Mouse (Mus musculus) gastrocnemius, adult 8-10 months (tissue): ENCODE results near the gene Ccdc136. TPM values are rescaled to one million over a fixed set of nuclear protein-coding genes. Genes with fewer than 3 reads are reported as not detected.

Experiments used
- DNase-seq, 2 experiments: peaks; one replicate each; pipeline ENCODE4 v3.0.0; 2022; ENCODE audit warnings: low spot score in 2 of 2
- total RNA-seq, 4 experiments: library from RNA; stranded (reverse); gene quantifications; 2 replicates each; pipeline ENCODE4 v1.2.4; 2022

The Ccdc136 gene
- total RNA-seq, 4 experiments from 2014 or later: 9.0 to 12.0 (median 10.2) TPM

DNA sequence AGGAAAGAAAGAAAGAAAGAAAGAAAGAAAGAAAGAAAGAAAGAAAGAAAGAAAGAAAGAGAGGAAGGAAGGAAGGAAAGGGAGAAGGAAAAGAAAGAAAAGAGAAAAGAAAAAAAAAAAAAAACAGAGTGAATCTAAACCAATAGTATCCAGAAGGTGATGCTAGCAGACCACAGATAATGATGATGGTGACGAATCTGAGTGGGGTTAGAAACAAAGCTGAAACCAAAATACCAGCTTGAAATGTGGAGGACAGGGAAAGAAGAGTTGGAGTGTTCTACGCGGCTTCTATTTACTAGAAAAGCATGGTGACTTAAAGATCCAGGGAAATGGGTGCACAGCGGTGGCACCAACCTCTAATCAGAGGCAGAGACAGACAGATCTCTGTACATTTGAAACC lies 4.3 kb upstream of the Ccdc136 start:
- no peak for DNase-seq

DNA sequence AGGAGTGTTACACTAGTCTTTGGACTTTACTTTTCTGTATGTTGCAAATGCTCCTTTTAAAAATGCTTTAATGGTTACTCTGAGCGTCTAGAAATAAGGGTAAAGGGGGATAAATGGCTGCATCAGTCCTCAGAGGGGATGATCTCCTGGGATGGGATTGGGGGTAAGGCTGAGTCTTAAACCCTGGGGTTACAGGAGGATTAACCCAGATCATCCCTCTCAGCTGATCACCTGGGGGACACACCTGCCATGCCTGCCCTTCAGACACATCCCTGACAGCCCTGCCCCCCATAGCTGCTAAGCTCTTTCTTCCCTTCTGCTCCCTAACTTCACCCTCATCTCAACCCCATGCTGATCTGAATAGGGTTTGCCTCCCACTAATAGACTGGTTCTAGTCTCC lies 1.8 kb upstream of the Ccdc136 start:
- DNase-seq: no peak

DNA sequence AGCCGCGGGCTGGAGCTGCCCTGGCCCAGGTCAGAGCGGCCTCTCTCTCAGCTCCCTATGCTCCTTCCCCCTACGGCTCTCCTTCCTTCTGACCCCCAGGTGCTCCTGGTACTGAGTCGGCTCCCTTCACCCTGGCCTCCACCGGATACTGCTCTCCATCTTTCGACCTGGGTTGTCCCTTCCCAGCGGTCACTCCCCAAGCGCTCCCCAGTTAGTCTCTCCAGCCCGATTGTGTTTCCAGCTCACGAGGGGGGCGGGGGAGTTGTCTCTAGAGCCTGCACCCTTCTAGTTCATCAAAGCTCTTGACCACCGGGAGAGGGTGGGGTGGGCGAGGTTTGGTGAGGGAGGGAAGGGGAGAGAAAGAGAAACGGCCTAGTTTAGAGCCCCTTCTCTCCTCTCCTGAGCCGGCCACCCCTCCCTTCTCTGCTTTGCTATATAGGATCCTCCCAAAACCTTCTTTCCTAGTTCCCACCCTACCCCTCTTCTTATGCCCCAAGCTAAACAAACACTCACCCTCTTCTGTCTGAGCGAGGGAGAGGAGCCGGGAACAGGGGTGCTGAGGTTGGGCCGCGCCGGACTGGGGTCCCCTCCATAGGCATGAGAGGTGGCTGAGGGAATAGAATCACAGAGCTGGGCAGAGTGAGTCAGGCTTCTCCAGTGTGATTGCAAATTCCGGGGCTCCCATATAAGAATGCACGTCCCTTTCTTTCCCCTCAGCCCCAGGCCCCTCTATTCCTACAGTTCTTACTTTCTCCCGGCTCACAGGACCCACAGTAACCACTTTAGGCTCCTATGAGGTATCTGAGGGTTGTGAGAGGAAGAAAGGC lies 818 bp downstream of the Ccdc136 start:
- DNase-seq: no peak

DNA sequence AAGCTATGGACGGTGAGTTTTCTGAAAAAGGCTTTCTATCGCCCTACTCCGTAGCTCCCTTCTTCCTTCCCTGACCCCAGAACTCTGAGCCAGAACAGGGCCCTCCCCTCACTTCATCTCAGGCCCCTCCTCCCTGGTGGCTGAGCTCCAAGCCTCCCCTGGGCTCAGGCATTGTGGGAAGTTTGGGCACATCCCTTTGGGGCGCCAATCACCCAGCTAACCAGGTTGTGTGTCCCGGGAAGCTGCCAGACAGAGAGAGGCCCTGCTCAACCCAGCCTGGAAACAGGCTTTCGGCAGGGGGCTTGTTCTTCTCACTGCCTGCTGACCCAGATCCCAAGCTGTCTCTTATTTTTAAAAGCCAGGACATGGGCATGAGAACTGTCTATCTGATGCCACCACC lies 1.5 kb downstream of the Ccdc136 start:
- no peak for DNase-seq

DNA sequence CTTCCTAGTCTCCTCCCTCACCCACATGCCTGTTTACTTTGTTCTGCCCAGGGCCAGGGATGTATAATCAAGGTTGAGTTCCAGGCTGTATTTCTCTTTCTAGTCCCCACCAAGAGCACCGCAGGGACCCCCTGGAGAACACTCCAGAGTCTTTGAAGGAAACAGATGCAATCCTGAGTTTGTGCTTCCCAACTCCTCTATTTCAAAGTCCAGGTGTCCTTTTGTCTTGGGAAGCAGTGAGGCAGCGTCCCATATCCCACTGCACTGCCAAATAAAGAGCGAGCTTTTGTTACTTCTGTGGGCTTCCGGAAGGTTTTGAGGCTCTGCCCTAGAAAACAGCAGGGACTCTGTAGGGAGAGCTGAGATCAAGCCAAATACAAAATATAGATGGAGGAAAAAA lies 3.7 kb downstream of the Ccdc136 start:
- no peak for DNase-seq

DNA sequence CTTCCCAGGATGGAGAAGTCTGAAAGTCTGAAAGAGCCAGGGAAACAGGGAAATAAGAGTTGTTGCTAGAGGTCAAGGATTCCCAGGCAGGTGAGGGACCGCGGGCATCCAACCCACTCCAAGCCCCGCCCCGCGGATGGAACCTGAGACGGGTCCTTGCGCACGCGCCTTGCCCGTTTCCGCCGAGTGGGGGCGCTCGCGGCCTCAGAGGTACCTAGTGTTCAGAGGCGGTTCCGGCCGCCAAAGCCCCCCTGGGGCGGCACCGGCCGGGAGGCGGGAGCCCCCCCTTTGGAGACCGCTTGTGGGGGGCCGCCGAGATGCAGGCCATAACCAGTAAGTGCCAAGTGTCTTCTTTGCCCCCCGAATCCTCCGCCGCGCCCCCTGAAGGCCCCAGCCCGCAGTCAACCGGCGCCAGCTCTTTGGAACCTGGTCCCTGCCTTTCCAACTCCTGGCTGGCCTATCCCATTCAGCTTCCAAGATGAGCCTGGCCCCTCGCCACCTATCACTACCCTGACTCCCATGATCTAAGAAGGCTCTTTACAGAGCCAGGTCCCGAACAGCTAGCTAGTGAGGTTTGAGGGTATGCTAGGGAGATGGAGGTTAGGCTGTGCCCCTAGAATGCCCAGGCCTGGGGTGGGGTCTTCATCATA lies 6.7 kb downstream of the Ccdc136 start:
- peak; percentile 35 to 60 for DNase-seq

DNA sequence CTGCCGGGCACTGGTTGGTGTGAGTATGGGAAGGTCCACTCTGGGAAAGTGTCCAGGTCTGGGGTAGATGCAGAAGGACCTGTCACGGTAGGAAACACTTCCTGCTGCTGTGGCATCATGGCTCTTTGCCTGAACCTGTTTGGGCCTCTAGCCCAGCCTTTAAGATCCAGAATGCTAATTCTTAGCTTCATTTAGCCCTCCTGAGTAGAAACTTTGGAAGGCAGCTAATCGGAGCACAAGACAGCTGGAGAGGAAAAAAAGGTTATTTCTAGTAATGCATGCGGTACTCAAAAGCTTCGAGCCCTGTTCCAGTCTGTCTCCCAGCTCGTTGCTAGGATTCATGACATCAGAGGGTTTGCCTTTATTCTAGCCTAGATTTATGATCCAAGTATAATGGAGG lies 10.3 kb downstream of the Ccdc136 start:
- no peak for DNase-seq

DNA sequence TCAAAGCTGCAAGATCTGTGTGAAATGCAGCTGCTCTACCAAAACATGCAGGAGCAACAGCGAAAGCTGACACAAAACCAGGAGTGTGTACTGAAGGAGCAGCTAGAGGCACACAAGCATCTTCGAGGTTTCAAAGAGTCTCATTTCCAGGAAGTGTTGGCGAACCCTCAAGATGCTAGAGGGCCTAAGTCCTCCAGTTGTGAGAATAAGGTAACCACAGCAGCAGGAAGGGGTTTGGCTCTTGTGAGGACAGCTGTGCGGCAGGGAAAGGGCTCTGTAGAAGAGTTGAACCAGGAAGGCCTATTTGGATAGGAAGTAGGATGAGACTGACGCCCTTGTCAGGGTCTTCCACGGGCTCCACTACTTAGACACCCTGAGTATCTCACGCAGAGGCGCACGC lies 19.3 kb downstream of the Ccdc136 start:
- DNase-seq: no peak

DNA sequence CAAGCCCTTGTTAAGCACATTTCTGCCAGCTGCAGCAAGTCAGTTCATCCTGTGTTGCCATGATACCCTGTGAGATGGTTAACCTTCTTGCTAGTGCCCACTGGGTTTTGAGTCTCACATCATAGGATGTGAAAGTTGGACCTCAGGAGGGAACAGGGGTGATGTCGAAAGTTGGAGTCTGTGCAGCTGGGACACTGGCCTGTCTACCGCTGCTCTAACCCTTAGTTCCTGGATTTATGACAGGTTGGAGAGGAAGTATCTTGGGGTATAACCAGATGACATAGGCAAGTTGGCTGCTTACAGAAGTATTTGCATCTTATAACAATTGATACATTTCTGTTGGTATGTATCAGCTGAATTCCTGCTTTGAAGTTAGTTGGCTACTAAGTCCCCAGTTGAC lies 24.5 kb downstream of the Ccdc136 start:
- no peak for DNase-seq

DNA sequence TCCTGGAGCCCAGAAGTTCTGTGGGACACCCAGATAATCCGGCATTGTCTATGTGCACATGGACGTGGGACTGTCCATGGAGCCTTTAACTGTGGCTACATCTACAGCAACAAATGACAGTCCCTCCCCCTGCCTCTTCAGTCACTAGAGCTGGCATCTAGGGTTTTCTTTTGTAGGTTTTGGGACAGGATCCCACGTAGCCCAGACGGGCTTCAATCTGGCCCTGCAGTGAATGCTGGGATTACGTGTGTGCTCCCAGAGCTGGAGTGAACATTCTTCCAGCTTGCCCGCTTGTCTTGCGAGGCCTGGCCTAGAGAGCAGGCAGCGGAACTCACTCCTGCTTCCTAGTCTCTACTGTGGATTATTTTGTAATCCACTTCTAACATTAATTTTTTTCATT lies 29.0 kb downstream of the Ccdc136 start:
- DNase-seq: no peak

DNA sequence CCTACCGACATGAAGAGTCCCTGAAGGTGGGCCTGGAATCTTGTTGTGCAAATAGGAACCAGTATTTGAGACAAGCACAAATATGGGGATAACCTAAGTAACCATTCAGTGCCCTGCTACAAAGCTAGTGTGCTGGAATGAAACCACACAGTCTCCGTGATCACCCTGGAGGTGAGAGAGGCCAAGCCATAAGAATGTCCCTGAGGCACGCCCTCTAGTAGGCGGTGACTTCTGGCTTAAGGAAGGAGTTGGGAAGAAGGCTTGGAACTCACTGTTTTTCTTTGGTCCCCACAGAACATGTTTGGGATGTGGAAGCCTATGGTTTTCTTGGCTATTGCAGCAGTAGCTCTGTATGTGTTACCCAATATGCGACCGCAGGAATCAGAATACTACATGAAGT lies 30.2 kb downstream of the Ccdc136 start:
- no peak for DNase-seq

DNA sequence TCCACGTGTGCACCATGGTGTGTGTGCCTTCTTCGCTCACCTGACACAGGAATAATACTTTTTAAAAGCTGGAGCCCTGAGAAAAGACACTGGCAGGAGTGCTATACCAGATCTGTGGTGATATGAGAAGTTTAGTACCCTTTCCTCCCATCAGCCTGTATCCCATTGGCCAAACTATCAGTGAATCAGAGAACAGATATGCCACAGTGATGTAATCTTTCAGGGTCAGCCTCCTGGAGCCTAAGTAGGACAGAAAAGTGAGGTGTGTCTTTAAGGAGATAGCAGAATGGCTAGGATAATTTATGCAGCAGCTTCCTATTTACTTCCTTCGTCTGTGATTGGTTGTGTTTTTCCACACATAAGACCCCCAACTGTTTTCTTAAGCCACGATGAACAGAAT lies 32.1 kb downstream of the Ccdc136 start:
- no peak for DNase-seq

DNA sequence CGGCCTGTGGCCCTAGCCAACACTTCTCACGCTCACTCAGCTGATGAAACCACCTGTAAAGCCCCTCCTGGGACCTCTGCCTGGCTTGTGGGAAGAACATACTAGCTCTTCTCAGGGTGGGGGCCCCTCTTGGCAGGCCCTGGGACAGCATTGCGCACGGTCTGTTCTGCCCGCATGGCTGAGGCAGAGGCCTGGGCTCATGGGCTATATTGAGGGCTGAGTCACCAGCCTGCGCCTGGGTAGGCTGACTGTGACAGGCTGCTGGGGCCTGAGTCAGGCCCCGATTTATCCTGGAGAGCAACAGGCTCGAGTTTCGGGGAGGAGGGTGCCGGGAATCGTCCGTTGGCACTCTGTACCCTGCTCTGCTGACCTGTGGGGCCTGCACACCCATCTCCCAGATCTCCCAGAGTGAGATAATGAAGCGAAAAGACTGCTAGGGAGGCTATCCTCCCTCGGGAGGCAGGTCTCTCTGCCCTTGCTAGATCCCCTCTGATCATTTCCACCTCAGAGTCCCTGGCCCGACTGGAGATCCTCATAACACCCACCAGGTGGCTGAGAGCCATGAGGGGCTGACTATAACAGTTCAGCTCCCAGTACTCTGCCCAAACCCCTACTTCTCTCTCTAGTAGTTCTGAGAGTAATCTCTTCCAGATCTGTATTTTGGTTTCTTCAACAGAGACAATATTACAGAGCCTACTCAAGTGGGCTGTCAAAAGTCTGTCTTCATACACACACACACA lies 34.7 kb downstream of the Ccdc136 start:
- DNase-seq: peak; percentile 80 to 84

DNA sequence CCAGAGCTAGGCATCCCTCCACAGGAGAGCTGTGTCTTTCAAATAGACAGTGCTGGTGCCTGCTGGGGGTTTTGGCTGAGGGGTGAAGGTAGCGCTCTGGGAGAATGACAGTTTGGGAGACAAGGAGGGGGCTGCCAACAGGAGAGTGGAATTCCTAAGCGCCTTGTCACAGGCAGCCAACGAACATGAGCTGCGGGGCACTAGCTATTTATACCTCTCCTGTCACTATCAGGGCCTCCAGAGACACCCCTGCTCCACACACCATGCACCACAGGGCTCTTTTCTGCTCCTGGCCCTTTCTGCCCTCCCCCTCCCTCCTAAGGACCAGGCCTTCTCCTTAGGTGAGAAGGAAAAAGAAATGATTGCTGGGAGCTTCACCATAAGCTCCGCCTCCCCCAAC lies 35.4 kb downstream of the Ccdc136 start:
- peak; percentile 54 to 69 for DNase-seq

DNA sequence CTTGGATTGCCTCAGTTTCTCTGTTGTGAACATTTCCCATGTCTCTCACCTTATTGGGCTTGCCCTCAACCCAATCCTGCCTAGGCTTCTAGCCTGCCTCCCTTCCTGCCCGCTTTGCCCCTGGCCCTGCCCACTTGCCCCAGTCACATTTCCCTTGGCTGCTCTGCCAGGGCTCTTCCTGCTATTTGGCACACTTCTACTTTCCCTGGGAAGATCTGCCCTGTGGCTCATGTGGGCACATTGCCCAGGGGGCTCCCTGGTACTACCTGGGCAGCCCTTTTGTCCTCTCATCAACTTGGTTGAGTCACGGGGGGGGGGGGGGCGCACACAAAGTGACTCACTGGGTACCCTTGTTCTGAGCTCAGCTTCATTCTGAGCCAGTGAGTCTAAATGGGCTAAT lies 36.0 kb downstream of the Ccdc136 start:
- peak in 1 of 2 experiments; percentile 53 for DNase-seq

DNA sequence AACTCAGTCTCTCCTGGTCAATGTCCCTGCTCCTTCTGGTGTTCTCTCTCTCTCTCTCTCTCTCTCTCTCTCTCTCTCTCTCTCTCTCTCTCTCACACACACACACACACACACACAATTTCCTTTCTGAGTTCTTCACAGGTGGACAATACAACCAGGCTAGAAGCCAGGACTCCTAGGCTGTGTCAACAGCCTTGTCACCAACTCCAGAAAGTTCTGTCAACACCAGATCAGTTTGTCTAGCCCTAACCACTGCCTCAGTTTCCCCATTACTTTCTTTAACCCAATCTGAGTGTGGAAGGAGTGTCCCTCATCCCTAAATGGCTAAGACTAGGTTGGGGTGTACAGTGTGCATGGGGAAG lies 36.5 kb downstream of the Ccdc136 start:
- no peak for DNase-seq

DNA sequence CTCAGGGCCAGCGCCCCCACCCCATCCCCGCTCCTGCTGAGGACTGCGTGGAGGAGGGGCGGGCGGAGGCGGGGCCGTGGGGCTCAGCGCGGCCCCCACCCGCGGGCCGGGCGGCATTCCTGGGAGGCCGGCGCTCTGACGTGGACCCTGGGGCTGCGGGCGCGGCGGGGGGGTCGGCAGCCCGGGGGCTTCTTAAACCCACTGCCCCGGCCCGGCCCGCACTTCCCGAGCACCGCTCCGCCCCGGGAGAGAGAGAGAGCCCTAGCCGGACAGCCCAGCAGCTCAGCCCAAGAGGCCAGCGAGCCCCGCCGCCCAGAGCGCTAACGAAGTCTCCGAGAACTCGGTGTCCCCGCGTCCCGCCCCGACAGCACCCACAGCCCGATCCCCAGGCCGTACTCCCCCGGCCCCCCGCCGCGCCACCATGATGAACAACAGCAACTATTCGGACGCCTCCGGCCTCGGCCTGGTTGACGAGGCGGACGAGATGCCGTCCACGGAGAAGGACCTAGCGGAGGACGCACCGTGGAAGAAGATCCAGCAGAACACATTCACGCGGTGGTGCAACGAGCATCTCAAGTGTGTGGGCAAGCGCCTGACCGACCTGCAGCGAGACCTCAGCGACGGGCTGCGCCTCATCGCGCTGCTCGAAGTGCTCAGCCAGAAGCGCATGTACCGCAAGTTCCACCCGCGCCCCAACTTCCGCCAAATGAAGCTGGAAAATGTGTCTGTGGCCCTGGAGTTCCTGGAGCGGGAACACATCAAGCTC lies 37.1 kb downstream of the Ccdc136 start, which contains the start of gene Flnc:
Gene Flnc, plus strand, starts transcription at position 219 of the 766 bp plus-strand sequence.
- peak; percentile 60 to 64 for DNase-seq

DNA sequence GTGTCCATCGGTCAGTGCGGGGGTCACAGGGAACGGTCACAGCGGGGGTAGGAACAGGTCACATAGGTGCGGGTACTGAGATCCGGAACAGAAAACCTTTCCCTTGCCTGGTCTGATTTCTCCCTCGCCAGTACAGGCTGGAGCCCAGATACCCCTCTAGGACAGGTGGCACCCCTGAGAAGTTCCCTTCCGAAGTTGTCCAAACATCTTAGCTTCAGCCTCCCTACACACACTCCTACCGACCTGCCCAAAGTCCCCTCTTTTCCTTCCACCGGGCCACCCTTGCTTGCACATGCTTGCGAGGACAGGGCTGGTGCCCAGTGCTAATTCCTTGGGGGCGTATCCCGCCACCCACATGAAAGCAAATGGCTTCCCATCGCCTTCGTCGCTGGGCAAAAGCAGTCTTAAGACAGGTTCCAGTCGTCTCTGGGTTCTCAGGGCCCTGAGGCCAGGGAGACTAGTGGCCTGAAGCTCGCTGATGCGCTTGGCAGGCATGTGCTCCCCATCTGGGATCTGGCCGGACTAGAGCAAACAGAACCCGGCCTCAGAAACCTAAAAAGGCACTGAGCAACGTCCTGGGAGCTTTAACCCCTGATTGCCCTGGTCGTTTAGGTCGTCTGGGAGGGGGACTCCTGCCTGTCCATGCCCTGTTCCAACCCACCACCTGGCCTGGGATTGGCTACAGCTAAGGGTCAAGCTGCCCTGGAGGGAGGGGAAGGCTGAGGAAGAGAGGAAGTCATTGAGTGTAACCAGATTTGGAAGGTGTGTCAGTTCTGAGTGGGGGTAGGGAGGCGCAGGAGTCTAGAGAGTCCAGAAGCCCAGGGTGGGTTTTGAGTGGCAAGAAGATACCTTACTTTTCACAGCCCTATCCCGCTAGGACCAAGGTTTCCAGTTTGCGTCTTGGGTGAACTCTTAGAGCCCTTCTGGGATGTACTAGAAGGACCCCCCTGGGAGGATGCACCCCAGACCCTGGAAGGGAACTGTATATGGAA lies 38.0 kb downstream of the Ccdc136 start:
- peak; percentile 53 to 76 for DNase-seq

DNA sequence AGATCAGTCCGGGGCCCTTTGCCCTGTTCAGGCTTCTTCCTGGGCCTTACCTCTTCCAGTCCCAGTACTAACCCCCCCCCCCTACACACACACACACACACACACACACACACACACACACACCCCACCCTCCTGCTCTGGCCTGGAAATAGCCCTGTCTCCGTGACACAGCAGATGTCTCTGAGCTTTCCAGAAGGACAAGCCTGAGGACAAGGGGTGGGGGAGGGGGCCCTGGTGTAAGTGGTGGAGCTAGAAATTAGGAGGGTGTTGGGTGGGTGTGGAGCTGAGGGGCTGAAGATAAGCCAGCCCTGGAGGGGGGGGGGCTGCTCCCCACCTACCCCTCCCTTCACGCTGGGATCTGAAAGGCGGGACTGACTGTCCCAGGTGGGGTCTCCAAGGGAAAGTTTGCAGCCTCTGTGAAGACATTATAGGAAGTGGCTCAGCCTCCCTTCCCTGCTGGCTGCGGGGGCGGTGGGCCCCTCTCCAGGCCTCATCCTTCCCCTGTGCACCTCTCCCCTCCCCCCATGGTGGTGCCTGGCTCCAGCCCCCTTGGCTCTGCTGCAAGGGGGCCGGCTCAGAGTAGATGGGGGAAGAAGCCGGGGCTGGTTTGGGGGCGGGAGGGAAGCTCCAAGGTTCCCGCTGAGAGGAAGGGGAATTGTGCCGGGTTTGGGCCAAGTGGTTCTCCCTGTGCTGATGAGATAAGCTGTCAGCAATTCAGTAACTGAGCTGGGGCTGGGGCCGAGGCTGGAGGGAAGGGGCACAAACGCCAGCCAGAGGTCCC lies 39.0 kb downstream of the Ccdc136 start:
- DNase-seq: peak; percentile 47 to 62
